Mouse (Mus musculus): ENCODE measurements around the gene Lrch1. TPM values are rescaled to one million over a fixed set of nuclear protein-coding genes. Genes with fewer than 3 reads are reported as not detected.

Lrch1 gene
- polyA plus RNA-seq, 1 experiment from 2014 or later, result 16.0 TPM

DNA sequence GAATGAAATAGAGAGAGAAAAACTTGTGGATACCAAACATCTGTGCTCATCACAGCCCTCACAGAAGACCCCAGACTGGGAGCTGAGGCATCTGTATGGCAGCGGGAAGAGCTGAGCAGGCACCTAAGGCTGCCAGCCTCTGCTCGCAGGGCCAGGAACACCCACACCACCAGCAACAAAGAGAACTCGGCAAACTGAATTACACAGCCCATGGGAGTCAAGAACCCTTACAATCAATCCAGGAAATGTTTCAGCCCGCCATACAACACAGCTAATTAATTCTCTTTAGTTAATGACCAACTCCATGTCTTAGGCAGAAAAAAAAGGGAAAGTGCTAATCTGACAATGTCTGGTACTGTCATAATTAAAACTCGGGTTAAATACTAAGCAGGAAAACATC, 61.2 kb downstream of the Lrch1 start:
- no peak for ATAC-seq (ENCODE audit: insufficient number of reproducible peaks, insufficient read depth, low FRiP score, low read depth)
- Histone ChIP-seq H3K36me3 (ENCODE audit: control insufficient read depth, insufficient read depth, low read length) (no peaks in the 10 kb centered on the region), H3K4me3 (ENCODE audit: low read depth, low read length) (no peak overlapping the region), H3K27ac (ENCODE audit: low read length) (no peak overlapping the region), H3K9ac (replicated peaks; ENCODE audit: low read depth, low read length) (no peak overlapping the region), H3K4me2 (replicated peaks; ENCODE audit: low read depth, low read length) (no peak overlapping the region), H3K9me3 (ENCODE audit: control insufficient read depth, low read depth, low read length) (no peaks in the 10 kb centered on the region), H3K27me3 (ENCODE audit: control insufficient read depth, insufficient read depth, low read length) (no peaks in the 10 kb centered on the region), H3K4me1 (ENCODE audit: control insufficient read depth, insufficient read depth, low read length) (peaks cover 42% of the 10 kb centered on the region)
- 70% methylated on average over 5 of the region's 5 CpGs for WGBS

DNA sequence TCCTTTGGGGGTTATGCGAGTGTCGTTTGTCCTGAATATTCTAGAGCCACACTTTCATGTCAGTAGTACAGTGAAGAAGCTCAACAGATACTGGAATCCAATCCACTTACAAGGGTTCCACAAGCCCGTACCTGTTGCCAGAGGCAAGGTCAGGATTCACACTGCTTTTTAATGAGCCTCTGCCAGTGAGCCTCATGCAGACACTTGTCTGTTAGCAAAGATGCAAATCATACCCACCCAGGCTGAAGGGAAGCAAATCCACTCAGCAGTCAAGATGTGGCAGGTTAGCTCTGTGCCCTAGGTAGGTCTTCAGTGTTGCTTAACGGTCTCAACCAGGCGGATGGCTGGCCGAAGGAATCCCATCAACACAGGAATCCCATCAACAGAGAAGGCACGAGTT, 62.8 kb downstream of the Lrch1 start:
- no peak overlapping the region for H3K27ac ChIP-seq (ENCODE audit: low read length)

DNA sequence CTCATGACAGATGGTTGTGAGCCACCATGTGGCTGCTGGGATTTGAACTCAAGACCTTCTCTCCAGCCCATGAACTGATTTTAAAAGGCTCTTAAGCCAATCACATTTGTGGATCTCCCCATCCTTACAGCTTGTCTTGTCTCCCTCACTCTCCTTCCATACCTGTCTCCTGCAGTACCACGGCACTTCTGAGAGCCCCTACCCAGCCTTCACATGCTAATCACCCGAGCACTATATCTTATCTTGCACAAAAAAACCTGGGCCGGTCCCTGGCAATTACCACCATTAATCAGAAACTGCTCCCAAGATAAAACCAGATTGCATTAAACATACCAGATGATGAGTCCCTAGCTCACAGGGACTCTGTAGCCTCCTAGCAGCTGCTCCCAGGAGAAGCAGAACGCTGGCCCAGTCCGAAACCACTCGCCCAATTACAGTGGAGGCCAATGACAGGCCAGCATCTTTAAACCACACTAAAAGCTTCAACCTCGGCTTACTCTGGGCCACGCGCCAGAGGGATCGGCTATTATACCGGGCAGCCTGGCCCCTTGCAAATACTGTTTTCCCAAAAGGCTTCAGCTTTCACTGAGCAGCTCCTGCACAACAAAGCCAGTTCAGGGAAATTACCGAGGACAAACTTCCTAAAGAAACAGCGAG, 63.5 kb downstream of the Lrch1 start:
- H3K27me3 ChIP-seq (ENCODE audit: control insufficient read depth, insufficient read depth, low read length), result no peaks in the 10 kb centered on the region
- no peaks in the 10 kb centered on the region for H3K9me3 ChIP-seq (ENCODE audit: control insufficient read depth, low read depth, low read length)
- H3K4me2 ChIP-seq (replicated peaks; ENCODE audit: low read depth, low read length), result peak overlapping the region; percentile 18; the same call in 1 of the 2 replicates
- peak; percentile 37; the same call in 1 of the 2 replicates for ATAC-seq (ENCODE audit: insufficient number of reproducible peaks, insufficient read depth, low FRiP score, low read depth)
- peak overlapping the region; percentile 56; the same call in 1 of the 2 replicates for H3K27ac ChIP-seq (ENCODE audit: low read length)
- WGBS, result 11% methylated on average over 13 of the region's 13 CpGs
- no peak overlapping the region for H3K4me3 ChIP-seq (ENCODE audit: low read depth, low read length)
- H3K9ac ChIP-seq (replicated peaks; ENCODE audit: low read depth, low read length), result no peak overlapping the region
- H3K4me1 ChIP-seq (ENCODE audit: control insufficient read depth, insufficient read depth, low read length), result peaks cover 47% of the 10 kb centered on the region
- no peaks in the 10 kb centered on the region for H3K36me3 ChIP-seq (ENCODE audit: control insufficient read depth, insufficient read depth, low read length)

More for the DNA sequence above, 62.8 kb downstream of the Lrch1 start:
- no peaks in the 10 kb centered on the region for H3K27me3 ChIP-seq (ENCODE audit: control insufficient read depth, insufficient read depth, low read length)
- H3K9me3 ChIP-seq (ENCODE audit: control insufficient read depth, low read depth, low read length), result no peaks in the 10 kb centered on the region
- H3K9ac ChIP-seq (replicated peaks; ENCODE audit: low read depth, low read length), result no peak overlapping the region
- no peaks in the 10 kb centered on the region for H3K36me3 ChIP-seq (ENCODE audit: control insufficient read depth, insufficient read depth, low read length)
- H3K4me3 ChIP-seq (ENCODE audit: low read depth, low read length), result no peak overlapping the region
- ATAC-seq (ENCODE audit: insufficient number of reproducible peaks, insufficient read depth, low FRiP score, low read depth), result no peak
- no peak overlapping the region for H3K4me2 ChIP-seq (replicated peaks; ENCODE audit: low read depth, low read length)
- peaks cover 47% of the 10 kb centered on the region for H3K4me1 ChIP-seq (ENCODE audit: control insufficient read depth, insufficient read depth, low read length)
- 63% methylated on average over 7 of the region's 7 CpGs for WGBS

DNA sequence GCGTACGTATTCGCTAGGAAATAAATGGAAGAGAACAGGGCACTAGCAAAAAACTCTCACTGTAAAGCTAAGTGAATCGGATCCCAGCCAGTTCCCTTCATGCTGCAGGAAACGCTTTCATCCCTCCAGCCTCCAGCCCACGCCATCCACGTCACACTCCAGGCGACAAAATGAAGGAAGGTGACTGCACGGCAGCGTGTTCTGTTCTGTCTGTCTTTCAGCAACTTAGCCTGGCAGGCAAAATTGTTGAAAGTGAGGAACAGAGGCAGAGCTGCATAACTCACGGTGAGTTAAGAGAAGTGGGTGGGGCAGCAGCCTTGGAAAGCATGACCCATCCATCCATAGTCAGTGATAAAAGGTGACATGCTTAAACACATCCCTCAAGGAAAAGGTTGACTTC, 64.5 kb downstream of the Lrch1 start:
- Histone ChIP-seq H3K27ac (ENCODE audit: low read length) (peak overlapping the region; percentile 41; the same call in 1 of the 2 replicates), H3K9ac (replicated peaks; ENCODE audit: low read depth, low read length) (no peak overlapping the region), H3K4me3 (ENCODE audit: low read depth, low read length) (no peak overlapping the region), H3K4me1 (ENCODE audit: control insufficient read depth, insufficient read depth, low read length) (peaks cover 47% of the 10 kb centered on the region), H3K4me2 (replicated peaks; ENCODE audit: low read depth, low read length) (peak overlapping the region; percentile 26; the same call in 1 of the 2 replicates), H3K9me3 (ENCODE audit: control insufficient read depth, low read depth, low read length) (no peaks in the 10 kb centered on the region), H3K36me3 (ENCODE audit: control insufficient read depth, insufficient read depth, low read length) (no peaks in the 10 kb centered on the region), H3K27me3 (ENCODE audit: control insufficient read depth, insufficient read depth, low read length) (no peaks in the 10 kb centered on the region)
- ATAC-seq (ENCODE audit: insufficient number of reproducible peaks, insufficient read depth, low FRiP score, low read depth), result no peak
- 21% methylated on average over 11 of the region's 11 CpGs for WGBS

DNA sequence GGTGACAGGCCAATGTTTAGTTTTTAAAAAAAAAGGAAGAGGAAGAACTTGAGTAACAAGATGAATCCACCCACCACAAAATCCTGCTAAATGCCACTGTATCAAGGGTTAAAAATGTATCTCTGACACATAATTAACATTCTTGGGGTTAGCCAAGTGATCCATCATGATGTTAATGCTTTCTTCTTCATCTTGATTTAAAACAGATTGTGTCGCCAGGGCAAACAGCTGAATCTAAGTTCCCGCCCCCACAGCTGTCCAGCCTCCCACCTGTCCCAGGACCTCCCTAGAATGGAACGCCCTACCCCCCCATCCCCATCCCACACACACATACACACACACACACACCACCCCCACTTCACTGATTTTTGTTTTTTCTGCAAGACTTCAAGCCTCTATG, 64.9 kb downstream of the Lrch1 start:
- ATAC-seq (ENCODE audit: insufficient number of reproducible peaks, insufficient read depth, low FRiP score, low read depth), result 0 out of 2 replicates have a peak, but pooled peaks have one; percentile 51
- no peak overlapping the region for H3K9ac ChIP-seq (replicated peaks; ENCODE audit: low read depth, low read length)
- no peaks in the 10 kb centered on the region for H3K36me3 ChIP-seq (ENCODE audit: control insufficient read depth, insufficient read depth, low read length)
- H3K4me2 ChIP-seq (replicated peaks; ENCODE audit: low read depth, low read length), result no peak overlapping the region; the same call in 1 of the 2 replicates
- no peak overlapping the region for H3K4me3 ChIP-seq (ENCODE audit: low read depth, low read length)
- peaks cover 47% of the 10 kb centered on the region for H3K4me1 ChIP-seq (ENCODE audit: control insufficient read depth, insufficient read depth, low read length)
- peak overlapping the region; percentile 41; the same call in 1 of the 2 replicates for H3K27ac ChIP-seq (ENCODE audit: low read length)
- WGBS, result 26% methylated on average over 3 of the region's 3 CpGs
- H3K9me3 ChIP-seq (ENCODE audit: control insufficient read depth, low read depth, low read length), result no peaks in the 10 kb centered on the region
- H3K27me3 ChIP-seq (ENCODE audit: control insufficient read depth, insufficient read depth, low read length), result no peaks in the 10 kb centered on the region

DNA sequence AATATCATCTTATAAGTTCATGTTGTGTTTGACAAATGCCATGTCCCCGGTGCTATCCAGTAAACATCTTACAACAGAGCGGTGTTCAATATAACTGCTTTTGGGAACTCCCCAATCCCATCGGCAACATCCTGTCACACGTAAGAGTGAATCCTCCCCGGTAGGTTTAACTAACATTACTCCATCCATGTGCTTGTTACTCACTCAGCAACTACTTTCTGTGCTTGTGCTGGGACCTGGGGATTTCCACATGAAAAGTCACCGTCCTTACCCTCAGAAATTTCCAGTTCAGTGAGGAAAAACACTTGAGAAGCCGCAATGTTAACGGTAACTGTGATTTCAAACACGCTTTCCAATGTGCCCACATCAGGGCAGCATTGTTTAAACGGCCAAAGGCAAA, 66.8 kb downstream of the Lrch1 start:
- H3K4me3 ChIP-seq (ENCODE audit: low read depth, low read length), result no peak overlapping the region
- 76% methylated on average over 10 of the region's 10 CpGs for WGBS
- no peak overlapping the region for H3K4me2 ChIP-seq (replicated peaks; ENCODE audit: low read depth, low read length)
- no peaks in the 10 kb centered on the region for H3K9me3 ChIP-seq (ENCODE audit: control insufficient read depth, low read depth, low read length)
- no peak for ATAC-seq (ENCODE audit: insufficient number of reproducible peaks, insufficient read depth, low FRiP score, low read depth)
- no peak overlapping the region for H3K9ac ChIP-seq (replicated peaks; ENCODE audit: low read depth, low read length)
- no peaks in the 10 kb centered on the region for H3K27me3 ChIP-seq (ENCODE audit: control insufficient read depth, insufficient read depth, low read length)
- H3K36me3 ChIP-seq (ENCODE audit: control insufficient read depth, insufficient read depth, low read length), result no peaks in the 10 kb centered on the region
- H3K27ac ChIP-seq (ENCODE audit: low read length), result no peak overlapping the region
- H3K4me1 ChIP-seq (ENCODE audit: control insufficient read depth, insufficient read depth, low read length), result peaks cover 45% of the 10 kb centered on the region

DNA sequence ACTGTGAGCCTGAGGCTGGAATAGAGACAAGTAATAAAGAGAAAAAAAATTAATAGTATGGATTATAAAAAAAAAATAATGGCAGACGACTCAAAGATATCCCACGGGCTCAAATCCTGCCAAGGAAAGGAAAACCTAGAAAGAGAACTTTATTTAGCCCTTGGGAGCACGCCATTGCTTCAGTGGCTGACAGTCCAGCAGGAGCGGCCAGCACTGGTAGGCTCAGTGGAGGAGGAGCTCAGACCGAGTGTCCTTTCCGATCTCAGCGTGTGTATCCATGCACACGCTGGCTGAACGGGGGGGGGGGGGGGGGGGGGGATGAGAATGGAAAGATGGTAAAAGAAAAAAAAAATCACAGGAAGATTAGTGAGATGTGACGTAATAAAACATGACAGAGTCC, 68.2 kb downstream of the Lrch1 start:
- no peaks in the 10 kb centered on the region for H3K36me3 ChIP-seq (ENCODE audit: control insufficient read depth, insufficient read depth, low read length)
- H3K4me3 ChIP-seq (ENCODE audit: low read depth, low read length), result no peak overlapping the region
- H3K9me3 ChIP-seq (ENCODE audit: control insufficient read depth, low read depth, low read length), result no peaks in the 10 kb centered on the region
- H3K9ac ChIP-seq (replicated peaks; ENCODE audit: low read depth, low read length), result no peak overlapping the region
- 65% methylated on average over 10 of the region's 10 CpGs for WGBS
- H3K27me3 ChIP-seq (ENCODE audit: control insufficient read depth, insufficient read depth, low read length), result no peaks in the 10 kb centered on the region
- peaks cover 35% of the 10 kb centered on the region for H3K4me1 ChIP-seq (ENCODE audit: control insufficient read depth, insufficient read depth, low read length)
- ATAC-seq (ENCODE audit: insufficient number of reproducible peaks, insufficient read depth, low FRiP score, low read depth), result no peak
- no peak overlapping the region for H3K4me2 ChIP-seq (replicated peaks; ENCODE audit: low read depth, low read length)
- H3K27ac ChIP-seq (ENCODE audit: low read length), result no peak overlapping the region

DNA sequence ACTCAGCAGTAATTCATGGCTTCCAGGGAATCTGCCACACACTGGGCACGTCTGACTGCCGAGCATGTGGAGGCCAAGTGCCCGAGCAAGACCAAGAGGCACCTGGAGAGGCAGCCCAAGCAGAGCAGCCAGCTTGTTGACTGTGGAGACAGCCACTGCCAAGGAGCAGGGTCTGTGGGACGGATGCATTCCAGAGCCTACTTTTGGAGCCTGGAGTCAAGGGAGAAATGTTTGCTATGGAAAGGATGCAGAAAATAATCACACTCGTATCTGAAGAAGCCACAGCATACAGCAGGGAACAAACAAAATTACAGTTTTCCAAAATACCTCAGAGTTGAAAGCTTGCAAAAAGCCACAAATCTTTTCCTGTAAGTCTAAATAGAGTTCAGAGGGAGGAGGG, 70.4 kb downstream of the Lrch1 start:
- peaks cover 15% of the 10 kb centered on the region for H3K4me1 ChIP-seq (ENCODE audit: control insufficient read depth, insufficient read depth, low read length)
- H3K9me3 ChIP-seq (ENCODE audit: control insufficient read depth, low read depth, low read length), result no peaks in the 10 kb centered on the region
- 49% methylated on average over 5 of the region's 5 CpGs for WGBS
- H3K27ac ChIP-seq (ENCODE audit: low read length), result no peak overlapping the region
- H3K9ac ChIP-seq (replicated peaks; ENCODE audit: low read depth, low read length), result no peak overlapping the region
- no peaks in the 10 kb centered on the region for H3K36me3 ChIP-seq (ENCODE audit: control insufficient read depth, insufficient read depth, low read length)
- H3K4me2 ChIP-seq (replicated peaks; ENCODE audit: low read depth, low read length), result no peak overlapping the region
- no peak overlapping the region for H3K4me3 ChIP-seq (ENCODE audit: low read depth, low read length)
- ATAC-seq (ENCODE audit: insufficient number of reproducible peaks, insufficient read depth, low FRiP score, low read depth), result no peak
- H3K27me3 ChIP-seq (ENCODE audit: control insufficient read depth, insufficient read depth, low read length), result no peaks in the 10 kb centered on the region

DNA sequence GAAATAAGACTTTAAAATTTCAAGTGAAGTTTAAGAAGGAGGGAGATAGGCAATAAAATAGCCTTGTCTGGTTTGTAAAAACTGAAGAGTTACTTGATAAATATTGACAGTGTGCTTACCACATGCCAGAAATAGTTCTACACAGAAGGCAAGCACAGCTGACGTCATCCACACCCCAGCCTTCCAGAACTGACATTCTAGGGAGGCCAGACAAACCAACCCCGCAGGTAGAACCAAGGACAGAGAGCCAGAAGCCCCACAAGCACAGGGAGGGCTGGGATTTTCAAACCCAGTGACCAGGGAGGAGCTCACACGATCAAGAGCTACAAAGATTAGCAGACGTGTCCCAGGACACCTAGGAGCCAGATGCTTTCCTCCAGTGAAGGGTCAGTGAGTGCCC, 76.5 kb downstream of the Lrch1 start:
- no peak overlapping the region for H3K27ac ChIP-seq (ENCODE audit: low read length)
- ATAC-seq (ENCODE audit: insufficient number of reproducible peaks, insufficient read depth, low FRiP score, low read depth), result no peak
- H3K4me2 ChIP-seq (replicated peaks; ENCODE audit: low read depth, low read length), result no peak overlapping the region
- no peaks in the 10 kb centered on the region for H3K27me3 ChIP-seq (ENCODE audit: control insufficient read depth, insufficient read depth, low read length)
- no peaks in the 10 kb centered on the region for H3K36me3 ChIP-seq (ENCODE audit: control insufficient read depth, insufficient read depth, low read length)
- H3K9ac ChIP-seq (replicated peaks; ENCODE audit: low read depth, low read length), result no peak overlapping the region
- H3K9me3 ChIP-seq (ENCODE audit: control insufficient read depth, low read depth, low read length), result no peaks in the 10 kb centered on the region
- H3K4me3 ChIP-seq (ENCODE audit: low read depth, low read length), result no peak overlapping the region
- peaks cover 12% of the 10 kb centered on the region; the same call in 1 of the 2 replicates for H3K4me1 ChIP-seq (ENCODE audit: control insufficient read depth, insufficient read depth, low read length)
- WGBS, result 27% methylated on average over 4 of the region's 4 CpGs
